Mouse (Mus musculus) midbrain, embryonic 10.5 days (tissue): ENCODE measurements around the gene Ric8a. TPM values are rescaled to one million over a fixed set of nuclear protein-coding genes. Genes with fewer than 3 reads are reported as not detected.
"Not testable (repeated sequence)": the region's sequence is repeated elsewhere in the genome, so short reads cannot be mapped to it uniquely, and the experiment has no call there.

Source experiments
- DNase-seq: peaks from one replicate; pipeline ENCODE4 v3.0.0-alpha.2; 2017; ENCODE audit warnings: low spot score
- H3K27ac ChIP-seq: fragments of 300-500 bp; sonication (generic); replicated peaks from 2 replicates; pipeline ENCODE4 v1.5.1; 2016; ENCODE audit warnings: mild to moderate bottlenecking
- H3K27me3 ChIP-seq: fragments of 300-500 bp; sonication (generic); 2 replicates; pipeline ENCODE4 v1.6.1; 2016; ENCODE audit warnings: low read depth, mild to moderate bottlenecking; ENCODE audit not compliant: poor library complexity, severe bottlenecking
- H3K36me3 ChIP-seq: fragments of 300-500 bp; sonication (generic); 2 replicates; pipeline ENCODE4 v1.6.1; 2016; ENCODE audit warnings: mild to moderate bottlenecking, moderate library complexity
- H3K4me1 ChIP-seq: fragments of 300-500 bp; sonication (generic); 2 replicates; pipeline ENCODE4 v1.6.1; 2016
- H3K4me3 ChIP-seq: fragments of 300-500 bp; sonication (generic); 2 replicates; pipeline ENCODE4 v1.5.1; 2016; ENCODE audit warnings: mild to moderate bottlenecking, moderate library complexity
- H3K9me3 ChIP-seq: fragments of 300-500 bp; sonication (generic); replicated peaks from 2 replicates; pipeline ENCODE4 v1.6.1; 2016; ENCODE audit warnings: mild to moderate bottlenecking
- WGBS: fragments of 180-500 bp; shearing (Covaris S2); methylation state at CpG from one replicate; pipeline ENCODE4 v1.1.7; 2016; 5-methylcytosine and 5-hydroxymethylcytosine counted together
- polyA plus RNA-seq: library from polyadenylated mRNA; unstranded; fragments of >200 nt; fragmentation: Nextera tagmentation; extraction: Ambion mirVana; gene quantifications from 2 replicates; pipeline ENCODE4 v1.2.1, GENCODE M21; 2016

Ric8a gene
- polyA plus RNA-seq, 1 experiment from 2014 or later, result 54.3 TPM

DNA sequence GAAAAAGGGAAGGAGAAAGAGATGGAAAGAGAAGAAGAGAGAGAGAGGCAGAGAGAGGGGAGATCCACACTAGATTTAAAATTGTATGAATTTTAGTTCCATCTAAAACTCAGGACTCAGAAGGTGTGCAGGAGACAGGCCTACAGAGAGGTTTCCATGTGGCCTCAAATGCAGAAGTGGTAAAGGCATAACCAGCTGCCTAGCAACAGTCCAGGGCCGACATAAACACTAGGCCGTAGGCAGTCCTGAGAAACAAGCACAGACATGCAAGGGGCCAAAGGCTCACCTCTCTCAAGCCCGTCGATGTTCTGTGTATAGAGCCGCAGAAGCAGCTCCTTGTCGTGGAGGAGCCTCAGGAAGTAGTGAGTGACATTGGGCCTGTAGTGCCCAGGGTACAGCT is 20.6 kb downstream of the Ric8a start:
- no peak for DNase-seq
- H3K27me3 ChIP-seq, result no peaks in the 10 kb centered on the region
- no peak overlapping the region for H3K4me3 ChIP-seq
- peaks cover 12% of the 10 kb centered on the region for H3K4me1 ChIP-seq
- 86% methylated on average over 6 of the region's 6 CpGs for WGBS
- peaks cover 40% of the 10 kb centered on the region for H3K36me3 ChIP-seq
- H3K9me3 ChIP-seq, result no peaks in the 10 kb centered on the region
- no peak overlapping the region for H3K27ac ChIP-seq

- WGBS, result 90% methylated on average over 7 of the region's 7 CpGs
- Histone ChIP-seq H3K4me1 (peaks cover 23% of the 10 kb centered on the region), H3K36me3 (peaks cover 40% of the 10 kb centered on the region), H3K27ac (no peak overlapping the region), H3K9me3 (no peaks in the 10 kb centered on the region), H3K27me3 (no peaks in the 10 kb centered on the region), H3K4me3 (no peak overlapping the region)
- DNase-seq, result no peak
These were observed 22.6 kb downstream of the Ric8a start for GRCm38 (mm10) chr7:140879355-140879754.

GRCm38 (mm10) chr7:140880419-140880818 is 23.7 kb downstream of the Ric8a start:
- no peaks in the 10 kb centered on the region for H3K27me3 ChIP-seq
- WGBS, result 92% methylated on average over 3 of the region's 3 CpGs
- no peaks in the 10 kb centered on the region for H3K9me3 ChIP-seq
- no peak for DNase-seq
- peaks cover 41% of the 10 kb centered on the region for H3K36me3 ChIP-seq
- peaks cover 23% of the 10 kb centered on the region for H3K4me1 ChIP-seq
- H3K27ac ChIP-seq, result no peak overlapping the region
- H3K4me3 ChIP-seq, result no peak overlapping the region

DNA sequence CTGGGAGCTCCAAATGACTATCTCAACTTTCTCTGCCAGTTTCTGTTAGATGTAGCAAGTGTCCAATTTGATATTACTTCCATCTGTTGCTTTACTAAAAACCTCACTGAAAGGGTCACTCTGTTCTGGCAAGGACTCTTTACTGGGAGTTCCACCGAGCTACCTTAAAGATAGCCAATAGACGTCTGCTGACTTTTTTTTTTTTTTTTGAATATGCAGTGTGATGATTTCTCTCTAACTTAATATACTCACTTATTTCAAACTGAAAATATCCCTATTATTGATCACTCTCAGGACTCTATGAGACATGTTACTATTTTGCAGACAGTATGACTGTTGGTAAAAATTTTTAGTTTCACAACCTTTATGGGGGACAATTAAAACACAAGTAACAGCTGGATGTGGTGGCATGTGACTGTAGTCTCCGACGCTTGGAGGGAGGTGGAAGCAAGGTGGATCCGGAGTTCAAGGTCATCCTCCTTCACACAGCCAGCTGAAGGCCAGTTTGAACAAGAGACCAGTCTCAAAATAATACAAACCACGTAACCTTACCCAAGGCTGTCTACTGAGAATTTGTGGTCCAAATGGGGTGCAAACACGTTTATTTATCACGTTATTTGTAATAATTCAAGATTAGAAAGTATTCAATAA is 24.2 kb downstream of the Ric8a start:
- Histone ChIP-seq H3K9me3 (no peaks in the 10 kb centered on the region), H3K27me3 (no peaks in the 10 kb centered on the region), H3K36me3 (peaks cover 42% of the 10 kb centered on the region), H3K4me3 (peak overlapping the region; percentile 96), H3K27ac (peak overlapping the region; percentile 87), H3K4me1 (peaks cover 23% of the 10 kb centered on the region)
- 36% methylated on average over 8 of the region's 8 CpGs for WGBS
- DNase-seq, result no peak

GRCm38 (mm10) chr7:140881696-140882468 is 25.1 kb downstream of the Ric8a start, which contains the start of the genes Psmd13 and Sirt3:
Psmd13 (plus strand) TSS chr7:140881968.
Sirt3 (minus strand) TSS chr7:140882309.
- Histone ChIP-seq H3K27me3 (no peaks in the 10 kb centered on the region), H3K4me3 (peak within 1 kb of the TSS; percentile 96), H3K9me3 (no peaks in the 10 kb centered on the region), H3K4me1 (peaks cover 23% of the 10 kb centered on the region), H3K36me3 (peaks cover 42% of the 10 kb centered on the region), H3K27ac (peak within 1 kb of the TSS; percentile 87)
- peak; percentile 94 for DNase-seq
- WGBS, result under 1% methylated on average over 59 of the region's 59 CpGs

DNA sequence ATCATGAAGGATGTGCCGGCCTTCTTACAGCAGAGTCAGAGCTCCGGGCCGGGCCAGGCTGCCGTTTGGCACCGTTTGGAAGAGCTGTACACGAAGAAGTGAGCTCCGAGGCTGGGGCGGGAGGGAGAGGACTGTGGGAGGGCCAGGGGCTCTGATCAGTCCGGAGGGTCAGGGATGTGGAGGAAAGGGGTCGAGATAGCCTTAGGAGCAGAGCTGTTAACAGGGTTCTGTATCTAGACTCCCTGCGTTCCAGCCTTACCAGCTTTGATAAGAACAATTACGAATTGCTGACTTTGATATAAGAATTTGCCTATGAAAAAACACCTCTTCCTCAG is 25.7 kb downstream of the Ric8a start:
- H3K36me3 ChIP-seq, result peaks cover 44% of the 10 kb centered on the region
- WGBS, result 0% methylated on average over 12 of the region's 12 CpGs
- DNase-seq, result no peak
- H3K27me3 ChIP-seq, result no peaks in the 10 kb centered on the region
- H3K27ac ChIP-seq, result peak overlapping the region; percentile 87
- H3K4me3 ChIP-seq, result peak overlapping the region; percentile 96
- peaks cover 23% of the 10 kb centered on the region for H3K4me1 ChIP-seq
- no peaks in the 10 kb centered on the region for H3K9me3 ChIP-seq

GRCm38 (mm10) chr7:140890636-140891035 is 33.9 kb downstream of the Ric8a start:
- H3K4me1 ChIP-seq, H3K27me3 ChIP-seq, H3K9me3 ChIP-seq, DNase-seq, H3K27ac ChIP-seq, H3K4me3 ChIP-seq: not testable (repeated sequence)
- peaks cover 87% of the 10 kb centered on the region for H3K36me3 ChIP-seq
- WGBS, result 96% methylated on average over 16 of the region's 16 CpGs

GRCm38 (mm10) chr7:140894031-140894430 is 37.3 kb downstream of the Ric8a start:
- 86% methylated on average over 7 of the region's 7 CpGs for WGBS
- no peaks in the 10 kb centered on the region for H3K27me3 ChIP-seq
- no peak overlapping the region for H3K27ac ChIP-seq
- peaks cover 87% of the 10 kb centered on the region for H3K36me3 ChIP-seq
- no peaks in the 10 kb centered on the region for H3K9me3 ChIP-seq
- no peaks in the 10 kb centered on the region for H3K4me1 ChIP-seq
- DNase-seq, result no peak
- no peak overlapping the region for H3K4me3 ChIP-seq

- H3K27ac ChIP-seq, result no peak overlapping the region
- DNase-seq, result no peak
- H3K9me3 ChIP-seq, result no peaks in the 10 kb centered on the region
- 95% methylated on average over 3 of the region's 3 CpGs for WGBS
- H3K4me3 ChIP-seq, result no peak overlapping the region
- H3K4me1 ChIP-seq, result no peaks in the 10 kb centered on the region
- no peaks in the 10 kb centered on the region for H3K27me3 ChIP-seq
- peaks cover 87% of the 10 kb centered on the region for H3K36me3 ChIP-seq
These were observed 37.9 kb downstream of the Ric8a start for GRCm38 (mm10) chr7:140894611-140895010.

GRCm38 (mm10) chr7:140897863-140898262 is 41.1 kb downstream of the Ric8a start:
- H3K36me3 ChIP-seq, result peaks cover 66% of the 10 kb centered on the region
- 89% methylated on average over 7 of the region's 7 CpGs for WGBS
- no peaks in the 10 kb centered on the region for H3K9me3 ChIP-seq
- H3K27ac ChIP-seq, result no peak overlapping the region
- no peaks in the 10 kb centered on the region for H3K27me3 ChIP-seq
- no peak for DNase-seq
- no peaks in the 10 kb centered on the region; the same call in 1 of the 2 replicates for H3K4me1 ChIP-seq
- no peak overlapping the region for H3K4me3 ChIP-seq

DNA sequence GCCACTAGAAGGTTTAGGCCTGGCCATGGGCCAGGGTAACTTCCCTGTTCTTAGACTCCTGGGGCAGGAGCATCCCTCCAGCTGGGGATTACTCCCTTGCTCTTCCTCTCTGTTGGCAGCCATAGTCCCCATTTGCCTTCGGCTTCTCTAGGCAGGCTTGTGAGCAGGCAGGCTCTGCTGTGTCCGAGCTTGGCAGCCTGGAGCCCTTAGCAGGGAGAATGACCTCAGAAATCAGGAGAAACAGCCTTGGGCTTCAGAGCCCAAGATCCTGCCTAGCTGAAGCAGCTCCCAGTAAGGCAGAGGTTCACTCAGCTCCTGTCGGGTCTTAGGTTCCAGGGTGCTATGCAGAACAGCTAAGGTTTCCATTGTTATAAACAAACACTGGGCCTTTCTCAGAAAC is 42.4 kb downstream of the Ric8a start:
- Histone ChIP-seq H3K9me3 (no peaks in the 10 kb centered on the region), H3K4me3 (no peak overlapping the region), H3K4me1 (no peaks in the 10 kb centered on the region; the same call in 1 of the 2 replicates), H3K27me3 (no peaks in the 10 kb centered on the region), H3K36me3 (peaks cover 53% of the 10 kb centered on the region), H3K27ac (no peak overlapping the region)
- WGBS, result 81% methylated on average over 3 of the region's 3 CpGs
- no peak for DNase-seq

DNA sequence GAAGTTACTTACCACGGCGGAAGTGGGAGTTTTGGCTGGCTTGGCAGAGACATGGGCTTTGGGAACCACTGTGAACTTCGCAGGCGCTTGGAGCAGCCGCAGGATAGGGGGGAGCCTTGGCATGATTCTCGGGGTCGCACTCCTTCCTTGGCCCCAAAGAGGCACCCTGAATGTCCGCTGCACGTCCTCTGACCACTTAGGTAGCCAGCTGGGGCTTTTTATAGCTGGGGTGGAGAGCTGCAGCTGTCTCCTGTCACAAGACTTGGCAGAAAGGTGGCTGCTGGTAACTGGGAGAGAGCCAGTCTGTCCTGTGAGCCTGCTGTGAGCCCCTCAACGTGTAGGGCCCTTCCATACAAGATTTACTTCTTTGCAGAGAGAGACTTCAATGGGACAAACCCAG is 43.5 kb downstream of the Ric8a start, which contains the start of gene Cox8b:
Gene Cox8b (minus strand): TSS at position 227 of the 400 bp plus-strand sequence.
- H3K27ac ChIP-seq, result no peak within 1 kb of the TSS
- 85% methylated on average over 10 of the region's 10 CpGs for WGBS
- H3K4me1 ChIP-seq, result no peaks in the 10 kb centered on the region; the same call in 1 of the 2 replicates
- H3K27me3 ChIP-seq, result no peaks in the 10 kb centered on the region
- no peak for DNase-seq
- no peaks in the 10 kb centered on the region for H3K9me3 ChIP-seq
- peaks cover 44% of the 10 kb centered on the region for H3K36me3 ChIP-seq
- H3K4me3 ChIP-seq, result no peak within 1 kb of the TSS
